Mouse (Mus musculus) intestine, embryonic 15.5 days (tissue): ENCODE measurements around the gene Vmn1r183. TPM values are rescaled to one million over a fixed set of nuclear protein-coding genes. Genes with fewer than 3 reads are reported as not detected.
"Not testable (repeated sequence)": the region's sequence is repeated elsewhere in the genome, so short reads cannot be mapped to it uniquely, and the experiment has no call there.

Experiments
- ATAC-seq: fragments of 200-750 bp; cut with Nextera tagmentation; 2 replicates; pipeline ENCODE4 v1.8.0; 2017; ENCODE audit warnings: moderate TSS enrichment, moderate library complexity
- H3K27ac ChIP-seq: fragments of 300-500 bp; sonication (generic); 2 replicates; pipeline ENCODE4 v1.5.1; 2015; ENCODE audit warnings: mild to moderate bottlenecking, inconsistent platforms
- H3K27me3 ChIP-seq: fragments of 300-500 bp; sonication (generic); replicated peaks from 2 replicates; pipeline ENCODE4 v1.6.1; 2015; ENCODE audit warnings: inconsistent platforms
- H3K36me3 ChIP-seq: fragments of 300-500 bp; sonication (generic); 2 replicates; pipeline ENCODE4 v1.6.1; 2015; ENCODE audit warnings: inconsistent platforms
- H3K4me1 ChIP-seq: fragments of 300-500 bp; sonication (generic); replicated peaks from 2 replicates; pipeline ENCODE4 v1.6.1; 2015; ENCODE audit warnings: inconsistent platforms
- H3K4me2 ChIP-seq: fragments of 300-500 bp; sonication (generic); replicated peaks from 2 replicates; pipeline ENCODE4 v1.6.1; 2015; ENCODE audit warnings: mild to moderate bottlenecking, inconsistent platforms
- H3K4me3 ChIP-seq: fragments of 300-500 bp; sonication (generic); replicated peaks from 2 replicates; pipeline ENCODE4 v1.5.1; 2015; ENCODE audit warnings: inconsistent platforms
- H3K9ac ChIP-seq: fragments of 300-500 bp; sonication (generic); 2 replicates; pipeline ENCODE4 v1.6.1; 2015; ENCODE audit warnings: inconsistent platforms
- H3K9me3 ChIP-seq: fragments of 300-500 bp; sonication (generic); 2 replicates; pipeline ENCODE4 v1.6.1; 2016; ENCODE audit warnings: inconsistent platforms
- WGBS: fragments of 180-500 bp; shearing (Covaris S2); methylation state at CpG from one replicate; pipeline ENCODE4 v1.1.7; 2015; 5-methylcytosine and 5-hydroxymethylcytosine counted together
- polyA plus RNA-seq: library from polyadenylated mRNA; unstranded; fragments of >200 nt; fragmentation: Nextera tagmentation; extraction: Ambion mirVana; gene quantifications from 2 replicates; pipeline ENCODE4 v1.2.1, GENCODE M21; 2015

Vmn1r183 gene
- polyA plus RNA-seq = not detected in 2 replicates

- WGBS = 78% methylated on average over 4 of the region's 4 CpGs
- ATAC-seq = no peak
Measured at GRCm38 (mm10) chr7:24052660-24053304, at the start of gene Vmn1r183. Gene Vmn1r183, plus strand, starts transcription at chr7:24053254.

GRCm38 (mm10) chr7:24074424-24074823 lies 21.4 kb downstream of the Vmn1r183 start:
- ATAC-seq = peak; percentile 58
- WGBS = 18% methylated on average over 1 of the region's 1 CpGs
- H3K36me3 ChIP-seq, H3K9me3 ChIP-seq, H3K27me3 ChIP-seq, H3K9ac ChIP-seq, H3K4me3 ChIP-seq, H3K4me2 ChIP-seq, H3K4me1 ChIP-seq, H3K27ac ChIP-seq: not testable (repeated sequence)

More at GRCm38 (mm10) chr7:24052660-24053304, at the start of gene Vmn1r183:
- no peak within 1 kb of the TSS for H3K27ac ChIP-seq
- H3K9ac ChIP-seq = no peak within 1 kb of the TSS
- H3K9me3 ChIP-seq = no peaks in the 10 kb centered on the region
- H3K4me3 ChIP-seq = no peak within 1 kb of the TSS
- no peaks in the 10 kb centered on the region for H3K27me3 ChIP-seq
- H3K36me3 ChIP-seq = no peaks in the 10 kb centered on the region
- no peaks in the 10 kb centered on the region for H3K4me1 ChIP-seq
- no peak within 1 kb of the TSS for H3K4me2 ChIP-seq

GRCm38 (mm10) chr7:24081634-24082431 lies 28.8 kb downstream of the Vmn1r183 start, which contains the start of gene Zfp180:
Gene Zfp180, plus strand, starts transcription at chr7:24081924.
- peak; percentile 99 for ATAC-seq
- peak within 1 kb of the TSS; percentile 58 for H3K9ac ChIP-seq
- peaks cover 9% of the 10 kb centered on the region for H3K4me1 ChIP-seq
- peak within 1 kb of the TSS; percentile 83 for H3K4me2 ChIP-seq
- 17% methylated on average over 44 of the region's 44 CpGs for WGBS
- H3K27ac ChIP-seq = peak within 1 kb of the TSS; percentile 84
- H3K4me3 ChIP-seq = peak within 1 kb of the TSS; percentile 70
- H3K36me3 ChIP-seq = no peaks in the 10 kb centered on the region
- no peaks in the 10 kb centered on the region for H3K27me3 ChIP-seq
- H3K9me3 ChIP-seq = no peaks in the 10 kb centered on the region

- H3K9me3 ChIP-seq = no peaks in the 10 kb centered on the region
- H3K9ac ChIP-seq = peak overlapping the region; percentile 58
- H3K4me3 ChIP-seq = peak overlapping the region; percentile 70
- no peaks in the 10 kb centered on the region for H3K27me3 ChIP-seq
- ATAC-seq = peak; percentile 52
- H3K36me3 ChIP-seq = no peaks in the 10 kb centered on the region
- H3K27ac ChIP-seq = peak overlapping the region; percentile 84
- 38% methylated on average over 15 of the region's 15 CpGs for WGBS
- H3K4me1 ChIP-seq = peaks cover 9% of the 10 kb centered on the region
- H3K4me2 ChIP-seq = peak overlapping the region; percentile 83
Measured at GRCm38 (mm10) chr7:24082457-24083235, 29.6 kb downstream of the Vmn1r183 start.

GRCm38 (mm10) chr7:24086871-24087270 lies 33.8 kb downstream of the Vmn1r183 start:
- Histone ChIP-seq H3K9me3 (no peaks in the 10 kb centered on the region), H3K4me3 (no peak overlapping the region), H3K4me1 (peaks cover 9% of the 10 kb centered on the region), H3K36me3 (peaks cover 6% of the 10 kb centered on the region), H3K4me2 (no peak overlapping the region), H3K9ac (no peak overlapping the region), H3K27ac (no peak overlapping the region), H3K27me3 (no peaks in the 10 kb centered on the region)
- 92% methylated on average over 4 of the region's 4 CpGs for WGBS
- no peak for ATAC-seq

DNA sequence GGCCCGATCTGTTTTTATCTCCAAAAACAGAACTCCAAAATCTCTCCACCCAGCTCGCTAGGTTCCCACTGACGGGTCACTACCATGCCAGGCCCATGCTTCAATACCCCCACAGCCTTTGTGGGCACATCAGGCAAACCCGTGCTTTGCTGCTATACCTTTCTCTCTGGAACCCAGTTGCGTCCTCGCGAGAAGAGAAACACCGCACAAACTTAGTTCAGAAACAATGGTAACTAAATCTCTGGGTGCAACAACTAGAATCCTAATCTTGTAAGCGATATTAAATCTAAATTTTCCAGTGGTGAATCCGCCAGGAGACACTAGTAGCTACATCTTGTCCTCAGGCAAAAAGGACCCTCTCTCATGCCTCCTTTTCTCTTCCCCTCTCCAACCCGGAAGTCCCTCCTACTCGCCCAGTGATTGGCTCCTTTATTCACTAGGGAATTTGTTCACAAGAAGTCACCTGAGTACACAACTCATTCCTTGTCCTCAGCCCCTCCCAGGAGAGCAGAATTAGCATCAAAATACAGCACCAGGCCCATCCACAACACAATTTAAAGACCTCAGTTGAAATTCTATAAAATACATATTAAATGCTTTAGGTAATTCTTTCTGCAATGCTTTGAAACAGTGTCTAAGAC lies 34.6 kb downstream of the Vmn1r183 start:
- Histone ChIP-seq H3K9ac (no peak overlapping the region), H3K4me3 (no peak overlapping the region), H3K4me2 (no peak overlapping the region), H3K27ac (no peak overlapping the region), H3K36me3 (peaks cover 6% of the 10 kb centered on the region), H3K9me3 (peaks cover under 1% of the 10 kb centered on the region; the same call in 1 of the 2 replicates), H3K4me1 (peaks cover 7% of the 10 kb centered on the region), H3K27me3 (no peaks in the 10 kb centered on the region)
- ATAC-seq = no peak
- WGBS = 96% methylated on average over 12 of the region's 12 CpGs

- Histone ChIP-seq H3K4me3 (no peak overlapping the region), H3K36me3 (peaks cover 89% of the 10 kb centered on the region), H3K9ac (no peak overlapping the region), H3K4me2 (no peak overlapping the region), H3K27ac (no peak overlapping the region), H3K4me1 (no peaks in the 10 kb centered on the region), H3K27me3 (no peaks in the 10 kb centered on the region), H3K9me3 (peaks cover 32% of the 10 kb centered on the region)
- WGBS = 94% methylated on average over 9 of the region's 9 CpGs
- no peak for ATAC-seq
Measured at GRCm38 (mm10) chr7:24104403-24104802, 51.3 kb downstream of the Vmn1r183 start.

- no peaks in the 10 kb centered on the region for H3K27me3 ChIP-seq
- no peak overlapping the region for H3K4me2 ChIP-seq
- H3K4me3 ChIP-seq = no peak overlapping the region
- H3K27ac ChIP-seq = no peak overlapping the region
- peaks cover 32% of the 10 kb centered on the region for H3K9me3 ChIP-seq
- no peak overlapping the region for H3K9ac ChIP-seq
- WGBS = 95% methylated on average over 18 of the region's 18 CpGs
- 0 out of 2 replicates have a peak, but pooled peaks have one; percentile 21 for ATAC-seq
- H3K4me1 ChIP-seq = no peaks in the 10 kb centered on the region
- peaks cover 81% of the 10 kb centered on the region for H3K36me3 ChIP-seq
Measured at GRCm38 (mm10) chr7:24105144-24105703, 52.2 kb downstream of the Vmn1r183 start.

GRCm38 (mm10) chr7:24110839-24111238 lies 57.8 kb downstream of the Vmn1r183 start:
- H3K4me2 ChIP-seq = no peak overlapping the region
- H3K36me3 ChIP-seq = peaks cover 25% of the 10 kb centered on the region
- 96% methylated on average over 7 of the region's 7 CpGs for WGBS
- H3K27ac ChIP-seq = no peak overlapping the region
- no peaks in the 10 kb centered on the region for H3K4me1 ChIP-seq
- H3K4me3 ChIP-seq = no peak overlapping the region
- no peak for ATAC-seq
- no peaks in the 10 kb centered on the region for H3K27me3 ChIP-seq
- H3K9ac ChIP-seq = no peak overlapping the region
- H3K9me3 ChIP-seq = peaks cover 17% of the 10 kb centered on the region

- peak overlapping the region; percentile 65 for H3K4me3 ChIP-seq
- 6% methylated on average over 9 of the region's 9 CpGs for WGBS
Measured at GRCm38 (mm10) chr7:24111772-24112155, 58.7 kb downstream of the Vmn1r183 start.

DNA sequence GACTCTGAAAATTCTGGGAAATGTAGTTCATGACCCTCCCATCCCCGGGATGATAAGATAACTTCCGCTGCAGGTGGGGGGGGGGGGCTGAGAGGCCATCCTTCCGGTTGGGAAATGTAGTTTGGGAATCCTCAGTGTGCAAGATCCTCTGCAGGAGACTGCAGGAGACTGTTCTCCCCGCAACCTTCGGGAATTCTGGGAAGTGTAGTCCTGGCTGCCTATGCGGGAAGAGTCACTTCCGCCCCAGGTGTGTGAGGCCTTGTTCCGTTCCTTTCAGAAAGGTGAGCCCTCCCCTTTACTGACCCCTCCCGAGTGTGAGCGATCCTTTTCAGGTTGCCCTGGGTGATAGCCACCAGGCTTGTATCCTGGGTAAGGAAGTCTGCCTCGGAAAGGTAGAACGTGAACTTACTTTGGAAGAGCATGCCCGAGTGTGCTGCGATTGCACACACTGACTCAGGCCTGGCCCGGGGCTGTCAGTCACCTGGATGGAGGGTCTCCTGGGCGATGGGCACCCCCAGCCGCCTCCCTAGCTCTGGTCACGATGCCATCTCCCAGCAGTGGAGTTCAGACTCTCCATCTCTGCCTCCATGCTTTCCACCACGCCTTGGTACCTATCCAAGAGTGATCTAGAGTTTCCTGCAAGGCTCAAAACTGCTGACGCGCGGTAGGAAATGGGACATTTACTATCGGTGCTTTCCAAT lies 59.3 kb downstream of the Vmn1r183 start, which contains the start of gene Zfp112:
Gene Zfp112, plus strand, starts transcription at position 159 of the 701 bp plus-strand sequence.
- Histone ChIP-seq H3K4me3 (peak within 1 kb of the TSS; percentile 65), H3K4me2 (peak within 1 kb of the TSS; percentile 66), H3K27ac (peak within 1 kb of the TSS; percentile 81), H3K4me1 (no peaks in the 10 kb centered on the region), H3K36me3 (peaks cover 10% of the 10 kb centered on the region), H3K27me3 (no peaks in the 10 kb centered on the region), H3K9me3 (0 out of 2 replicates have a peak, but pooled peaks cover 9% of the 10 kb centered on the region), H3K9ac (peak within 1 kb of the TSS; percentile 75)
- ATAC-seq = peak; percentile 98
- WGBS = 1% methylated on average over 23 of the region's 23 CpGs

More at GRCm38 (mm10) chr7:24111772-24112155, 58.7 kb downstream of the Vmn1r183 start:
- Histone ChIP-seq H3K4me2 (peak overlapping the region; percentile 66), H3K9ac (peak overlapping the region; percentile 53), H3K27me3 (no peaks in the 10 kb centered on the region), H3K9me3 (0 out of 2 replicates have a peak, but pooled peaks cover 9% of the 10 kb centered on the region), H3K36me3 (peaks cover 16% of the 10 kb centered on the region), H3K4me1 (no peaks in the 10 kb centered on the region), H3K27ac (peak overlapping the region; percentile 81)
- no peak for ATAC-seq
